Mouse (Mus musculus): ENCODE results near the gene Ifit3b.
"Not testable (repeated sequence)": the region's sequence is repeated elsewhere in the genome, so short reads cannot be mapped to it uniquely, and the experiment has no call there.

DNA sequence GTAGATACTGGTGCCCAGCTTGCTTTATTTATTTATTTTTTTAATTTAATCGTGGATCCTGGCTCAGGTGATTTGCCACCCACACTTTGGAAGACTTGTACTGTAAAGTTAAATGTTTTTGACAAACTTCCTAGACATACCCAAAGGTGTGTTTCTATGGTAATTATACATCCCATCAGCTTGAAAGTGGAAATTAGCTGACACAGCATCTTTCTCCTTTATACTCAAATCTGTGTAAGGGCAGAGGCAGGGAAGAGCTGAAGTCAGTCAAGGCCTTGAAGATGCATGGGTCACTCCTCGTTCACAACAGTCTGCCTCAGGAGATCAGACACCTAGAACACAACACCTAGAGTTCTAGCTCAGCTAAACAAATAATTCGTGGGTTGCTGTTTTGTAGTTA is 2.3 kb downstream of the Ifit3b start:
- not testable (repeated sequence) for TF ChIP-seq CTCF (IDR thresholded peaks at IDR 0.05); POLR2A (IDR thresholded peaks at IDR 0.05; ENCODE audit: insufficient read depth, low read depth, low read length)

Measured in heart, adult 2 months (tissue).